Mouse (Mus musculus) cerebellum, adult 2 months (tissue): ENCODE results near the gene Arsg. TPM values are rescaled to one million over a fixed set of nuclear protein-coding genes. Genes with fewer than 3 reads are reported as not detected.
A peak's percentile ranks its signal among the peaks of the same experiment; 100 is the strongest.

ENCODE experiments used
- DNase-seq, 2 experiments: peaks; one replicate each; pipeline ENCODE4 v3.0.0; 2021
- H3K27ac ChIP-seq: fragments of 200-500 bp; 2 replicates; pipeline ENCODE4 v1.5.1; 2012; ENCODE audit warnings: low read length, control low read depth, inconsistent platforms; ENCODE audit not compliant: insufficient read depth
- H3K27me3 ChIP-seq: fragments of 200-500 bp; 2 replicates; pipeline ENCODE4 v1.6.1; 2012; ENCODE audit warnings: inconsistent platforms, mild to moderate bottlenecking, low read length, moderate library complexity; ENCODE audit not compliant: control insufficient read depth, insufficient read depth
- H3K4me1 ChIP-seq: fragments of 200-500 bp; 2 replicates; pipeline ENCODE4 v1.6.1; 2011; ENCODE audit warnings: low read length; ENCODE audit not compliant: control insufficient read depth, insufficient read depth
- H3K4me3 ChIP-seq: fragments of 200-500 bp; replicated peaks from 2 replicates; pipeline ENCODE3; 2011; ENCODE audit warnings: mild to moderate bottlenecking, low read depth, low read length, control low read depth; ENCODE audit not compliant: insufficient read depth
- CTCF ChIP-seq: fragments of 200-500 bp; IDR thresholded peaks from 2 replicates; pipeline ENCODE4 v1.5.1; 2011; ENCODE audit warnings: low read depth, mild to moderate bottlenecking, control low read depth, low read length, moderate library complexity, borderline replicate concordance; ENCODE audit not compliant: insufficient read depth
- POLR2A ChIP-seq: fragments of 200-500 bp; IDR thresholded peaks from 2 replicates; pipeline ENCODE4 v1.6.1; 2011; ENCODE audit warnings: low read length, control low read depth, borderline replicate concordance; ENCODE audit not compliant: insufficient read depth
- WGBS: fragments of 180-500 bp; shearing (Covaris S2); methylation state at CpG from one replicate; pipeline ENCODE4 v1.1.7; 2018; 5-methylcytosine and 5-hydroxymethylcytosine counted together
- polyA plus RNA-seq: library from polyadenylated mRNA; depleted of rRNA; stranded (reverse); fragments of >200 nt; gene quantifications from 2 replicates; pipeline ENCODE4 v1.2.3, GENCODE M21; 2012

Arsg gene
- polyA plus RNA-seq, 1 experiment, result 47.1 TPM

DNA sequence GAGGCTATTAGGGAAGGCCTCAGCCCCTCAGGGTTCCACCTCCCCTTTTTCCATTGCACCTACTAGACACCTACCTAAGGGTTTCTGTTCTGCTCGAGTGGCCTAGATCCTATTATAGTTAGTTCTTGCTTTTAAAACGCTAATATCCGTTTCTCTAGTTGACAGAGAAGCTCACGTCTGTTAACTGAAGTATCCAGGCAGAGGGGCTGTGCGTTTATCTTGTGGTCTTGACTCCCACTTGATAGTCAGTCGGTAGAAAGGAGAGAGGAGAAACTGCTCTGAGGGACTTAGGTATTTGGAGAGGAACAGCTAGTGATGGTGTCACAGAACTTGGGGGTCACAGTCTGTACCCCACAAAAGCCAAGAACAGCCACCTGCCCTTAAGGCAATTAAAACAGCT is 3.5 kb downstream of the Arsg start:
- no peak for TF ChIP-seq POLR2A
- TF ChIP-seq CTCF, result no peak
- Histone ChIP-seq H3K27ac (no peak overlapping the region), H3K4me3 (no peak overlapping the region), H3K4me1 (no peaks in the 10 kb centered on the region; the same call in 1 of the 2 replicates), H3K27me3 (no peaks in the 10 kb centered on the region)
- 73% methylated on average over 6 of the region's 6 CpGs for WGBS
- DNase-seq, result no peak

DNA sequence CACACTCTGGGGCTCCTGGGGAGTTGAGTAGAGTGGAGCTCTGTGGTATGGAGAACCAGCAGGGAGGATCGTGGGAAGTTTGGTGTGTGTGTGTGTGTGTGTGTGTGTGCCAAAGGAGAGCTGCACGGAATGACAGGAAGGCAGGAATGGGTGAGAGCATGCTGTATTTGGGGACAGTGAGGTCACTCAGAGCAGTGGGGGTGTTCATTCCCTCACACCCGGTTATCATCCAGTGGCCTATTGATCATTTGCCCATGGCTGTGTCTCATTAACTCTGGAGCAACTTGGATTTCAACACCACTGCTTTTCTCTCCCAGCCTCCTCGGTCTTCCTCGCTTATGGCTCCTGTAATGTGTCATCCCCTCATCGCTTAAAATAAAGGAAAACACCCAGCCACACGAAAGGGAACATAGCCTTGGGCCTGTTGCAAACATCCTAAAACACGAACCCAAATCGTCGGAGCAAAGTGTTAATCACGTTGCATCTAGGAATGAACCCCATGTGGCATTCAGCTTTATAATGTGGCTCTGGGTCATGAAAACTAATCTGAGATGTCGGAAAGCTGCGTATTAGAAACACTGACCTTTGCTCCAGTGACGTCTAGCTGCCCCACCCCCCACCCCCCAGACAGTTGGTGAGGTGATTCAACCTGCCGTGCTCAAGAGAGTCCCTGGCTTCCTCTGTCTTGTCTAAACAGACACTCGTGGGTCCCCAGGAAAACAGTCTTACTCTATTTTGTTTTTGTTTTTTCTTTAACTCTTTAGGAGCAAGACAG is 4.6 kb downstream of the Arsg start:
- no peaks in the 10 kb centered on the region for H3K27me3 ChIP-seq
- DNase-seq, result no peak
- no peak overlapping the region for H3K4me3 ChIP-seq
- no peak overlapping the region for H3K27ac ChIP-seq
- no peaks in the 10 kb centered on the region; the same call in 1 of the 2 replicates for H3K4me1 ChIP-seq
- no peak for TF ChIP-seq POLR2A
- no peak for TF ChIP-seq CTCF
- WGBS, result 70% methylated on average over 16 of the region's 16 CpGs

DNA sequence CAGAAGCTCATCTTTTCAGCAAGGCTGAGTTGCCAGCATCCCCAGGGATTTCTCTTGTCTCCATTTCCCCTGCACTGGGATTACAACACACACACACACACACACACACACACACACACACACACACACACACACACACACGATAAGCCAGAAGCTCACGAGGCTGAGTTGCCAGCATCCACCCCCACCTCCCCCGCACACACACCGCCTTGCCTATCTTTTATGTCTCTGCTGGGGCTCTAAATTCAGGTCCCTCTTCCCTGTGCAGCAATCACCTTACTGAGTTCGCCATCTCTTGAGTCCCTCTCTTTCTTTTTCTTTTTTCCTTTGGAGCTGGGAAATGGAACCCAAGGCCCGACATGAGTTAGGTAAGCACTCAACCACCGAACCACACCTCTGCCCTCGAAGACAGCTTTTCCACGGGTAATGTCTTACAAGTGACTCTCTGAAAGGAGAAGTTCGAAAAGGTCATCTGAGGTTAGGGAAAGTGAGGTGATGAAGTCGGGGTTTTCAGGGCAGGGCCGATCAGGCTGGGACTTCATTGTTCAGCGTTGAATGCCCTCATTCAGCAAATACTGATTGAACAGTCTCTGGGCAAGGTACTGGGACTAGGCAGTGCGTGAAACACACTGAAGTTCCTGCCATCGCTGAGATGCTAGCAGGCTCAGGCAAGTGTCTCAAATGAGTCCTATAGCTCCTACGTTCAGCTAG is 6.6 kb downstream of the Arsg start:
- TF ChIP-seq CTCF, result no peak
- no peak for TF ChIP-seq POLR2A
- no peak for DNase-seq
- WGBS, result 66% methylated on average over 16 of the region's 16 CpGs

DNA sequence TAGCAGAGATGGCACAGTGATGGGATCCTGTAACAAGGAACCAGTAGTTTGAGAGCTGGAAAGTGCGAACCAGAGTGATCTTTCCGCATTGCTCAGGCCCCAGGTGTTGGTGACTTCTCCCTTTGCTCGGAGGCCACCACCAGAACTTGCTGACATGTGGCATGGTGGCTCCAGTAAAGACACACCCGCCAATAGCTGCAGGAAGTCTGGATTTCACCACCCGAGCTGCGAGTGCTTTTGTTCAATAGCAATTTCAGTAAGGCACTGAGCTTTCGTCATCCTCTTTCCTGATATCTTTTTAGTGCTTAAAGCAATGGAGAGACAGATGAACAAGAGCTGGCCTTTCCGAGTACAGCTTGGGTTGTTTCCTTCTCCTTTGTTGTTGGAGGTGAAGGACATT is 7.3 kb downstream of the Arsg start:
- Histone ChIP-seq H3K4me1 (no peaks in the 10 kb centered on the region; the same call in 1 of the 2 replicates), H3K27me3 (no peaks in the 10 kb centered on the region)
- WGBS, result 81% methylated on average over 8 of the region's 8 CpGs

More for the DNA sequence above, 6.6 kb downstream of the Arsg start:
- Histone ChIP-seq H3K4me3 (no peak overlapping the region), H3K4me1 (no peaks in the 10 kb centered on the region), H3K27ac (no peak overlapping the region), H3K27me3 (no peaks in the 10 kb centered on the region)

DNA sequence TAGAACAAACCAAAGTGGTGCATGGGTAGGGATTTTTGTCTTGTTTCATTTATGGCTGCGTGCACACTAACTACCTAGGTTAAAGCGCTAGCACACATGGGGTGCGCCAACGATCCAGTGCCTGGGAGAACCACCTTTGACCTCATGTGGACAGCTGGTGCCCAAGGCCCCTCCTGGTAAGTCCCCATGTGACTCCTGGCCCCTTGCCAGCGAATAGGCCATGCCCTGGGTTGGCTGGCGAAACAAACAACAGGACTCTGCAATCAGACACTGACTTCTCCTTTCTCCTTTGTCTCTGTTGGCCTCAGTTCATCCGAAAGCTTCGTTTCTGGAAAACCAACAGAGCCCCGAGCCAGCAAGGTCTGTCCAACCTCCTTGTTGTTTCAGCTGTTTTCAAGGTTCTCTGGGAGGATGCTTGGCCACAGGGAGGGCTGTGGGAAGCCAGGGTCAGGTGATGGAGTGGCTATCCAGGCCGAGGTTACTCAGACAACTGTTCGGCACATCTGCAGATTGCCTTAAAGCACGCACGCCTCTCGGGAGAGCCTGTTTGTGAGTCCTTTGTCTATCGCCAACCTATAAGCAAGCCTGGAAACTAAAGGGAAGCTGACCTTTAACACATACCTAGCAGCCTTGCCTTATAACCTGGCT is 12.3 kb downstream of the Arsg start:
- DNase-seq, result peak; percentile 50 to 54
- Histone ChIP-seq H3K4me1 (no peaks in the 10 kb centered on the region; the same call in 1 of the 2 replicates), H3K27me3 (no peaks in the 10 kb centered on the region), H3K27ac (no peak overlapping the region; the same call in 1 of the 2 replicates), H3K4me3 (no peak overlapping the region)
- 69% methylated on average over 15 of the region's 15 CpGs for WGBS
- TF ChIP-seq CTCF (no peak), POLR2A (no peak)

More for the DNA sequence above, 7.3 kb downstream of the Arsg start:
- TF ChIP-seq POLR2A, result no peak
- no peak for TF ChIP-seq CTCF
- Histone ChIP-seq H3K27ac (no peak overlapping the region), H3K4me3 (no peak overlapping the region)
- DNase-seq, result no peak

DNA sequence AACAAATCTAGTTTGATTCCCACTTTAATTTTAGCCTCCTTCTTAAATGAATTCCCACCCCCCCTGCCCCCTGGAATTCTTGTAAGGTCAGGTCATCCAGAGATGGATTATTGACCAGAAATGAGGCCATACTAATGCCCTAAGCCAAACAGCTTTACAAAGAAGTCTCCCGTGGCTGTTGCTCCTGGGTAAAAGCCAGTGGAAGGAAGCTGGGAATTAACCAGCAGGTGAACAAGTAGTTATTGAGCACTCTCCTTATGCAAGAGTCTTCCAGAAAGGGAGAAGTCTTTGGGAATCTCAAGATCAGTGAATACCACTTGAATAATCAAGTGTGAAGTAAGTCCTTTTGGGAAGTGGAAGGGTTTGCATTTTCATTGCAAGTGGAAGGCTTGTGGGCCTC is 13.9 kb downstream of the Arsg start:
- no peak for DNase-seq
- Histone ChIP-seq H3K4me3 (no peak overlapping the region), H3K4me1 (no peaks in the 10 kb centered on the region; the same call in 1 of the 2 replicates), H3K27me3 (no peaks in the 10 kb centered on the region), H3K27ac (no peak overlapping the region)
- whole genome bisulfite sequencing, result 57% methylated on average over 1 of the region's 1 CpGs
- TF ChIP-seq POLR2A (no peak), CTCF (no peak)

DNA sequence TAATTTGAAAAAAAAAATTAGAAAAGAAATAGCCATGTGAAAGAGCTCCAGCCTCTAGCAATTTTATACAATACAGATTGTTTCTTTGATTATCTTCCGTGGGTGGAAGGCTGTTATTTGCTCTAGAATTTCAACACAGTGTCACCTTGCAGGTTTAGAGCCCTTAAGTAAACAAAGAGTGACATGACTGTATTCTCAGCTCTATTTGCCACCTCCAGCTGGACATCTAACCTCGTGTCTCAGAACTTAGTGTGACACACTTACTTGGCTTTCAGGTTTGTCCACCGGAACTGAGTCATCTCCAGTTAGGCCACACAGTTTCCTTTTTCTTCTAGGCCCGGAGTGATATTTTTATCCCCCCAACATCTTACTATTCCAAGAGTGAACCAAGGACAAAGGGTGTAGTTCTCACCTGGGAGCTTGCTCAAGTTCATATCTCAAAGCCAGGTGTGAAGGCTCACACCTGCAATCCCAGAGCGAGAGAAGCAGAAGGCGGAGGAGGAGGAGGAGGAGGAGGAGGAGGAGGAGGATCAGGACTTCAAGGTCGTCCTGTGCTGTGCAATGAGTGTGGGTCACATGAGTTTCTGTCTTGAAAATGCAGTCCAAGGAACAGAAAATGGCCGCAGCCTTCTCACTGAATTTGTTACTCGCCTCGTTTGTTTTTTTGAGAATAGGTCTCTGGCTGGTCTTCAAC is 15.0 kb downstream of the Arsg start:
- no peak for DNase-seq
- H3K4me1 ChIP-seq, result no peaks in the 10 kb centered on the region; the same call in 1 of the 2 replicates
- 91% methylated on average over 10 of the region's 10 CpGs for WGBS
- H3K27me3 ChIP-seq, result no peaks in the 10 kb centered on the region
- no peak overlapping the region for H3K27ac ChIP-seq
- H3K4me3 ChIP-seq, result no peak overlapping the region
- no peak for TF ChIP-seq CTCF
- TF ChIP-seq POLR2A, result no peak
